Mouse (Mus musculus) frontal cortex, postnatal 25 days (tissue): ENCODE data around the gene Acox3.

ENCODE experiments used
- DNase-seq, 2 experiments: peaks; one replicate each; pipeline ENCODE4 v3.0.0; 2022; ENCODE audit warnings: low spot score in 2 of 2

Acox3 gene

DNA sequence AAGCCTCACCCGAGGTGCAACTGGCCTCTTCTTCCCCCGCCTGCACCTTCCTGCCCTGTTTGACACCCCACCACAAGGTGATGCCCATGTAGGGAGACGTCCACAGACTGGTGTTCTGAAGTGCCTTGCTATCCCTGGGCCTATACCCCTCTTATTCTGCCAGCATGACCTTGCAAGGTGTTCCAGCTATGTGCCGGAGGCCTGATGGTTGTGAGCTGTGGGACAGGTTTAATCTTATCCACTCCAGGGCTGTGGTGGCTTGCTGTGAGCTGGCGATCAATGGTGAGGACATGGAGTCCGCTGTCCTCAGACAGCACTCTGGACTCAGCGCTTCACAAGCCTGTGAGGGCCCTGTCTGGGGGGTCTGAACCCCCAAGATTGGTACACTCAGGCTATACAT, 27.5 kb downstream of the Acox3 start:
- DNase-seq = no peak

DNA sequence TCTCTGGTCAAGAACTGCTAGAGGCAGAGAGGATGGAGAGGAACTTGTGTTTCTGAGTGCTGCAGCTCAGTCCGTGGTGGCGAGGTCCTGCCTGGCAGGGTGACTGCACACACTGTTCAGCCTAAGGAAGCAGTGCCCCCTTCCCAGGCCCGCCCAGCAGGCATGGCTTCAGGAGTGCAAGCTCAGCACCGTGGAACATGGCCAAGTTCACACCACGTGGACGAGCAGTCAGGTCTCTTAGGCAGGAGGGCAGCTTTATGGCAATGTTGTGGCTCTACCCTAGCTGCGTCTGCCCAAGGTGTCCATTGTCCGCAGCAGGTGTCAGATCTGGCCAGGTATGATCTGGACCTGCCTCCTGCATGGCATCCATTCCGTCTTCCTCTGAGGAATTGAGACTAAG, 28.3 kb downstream of the Acox3 start:
- no peak for DNase-seq

DNA sequence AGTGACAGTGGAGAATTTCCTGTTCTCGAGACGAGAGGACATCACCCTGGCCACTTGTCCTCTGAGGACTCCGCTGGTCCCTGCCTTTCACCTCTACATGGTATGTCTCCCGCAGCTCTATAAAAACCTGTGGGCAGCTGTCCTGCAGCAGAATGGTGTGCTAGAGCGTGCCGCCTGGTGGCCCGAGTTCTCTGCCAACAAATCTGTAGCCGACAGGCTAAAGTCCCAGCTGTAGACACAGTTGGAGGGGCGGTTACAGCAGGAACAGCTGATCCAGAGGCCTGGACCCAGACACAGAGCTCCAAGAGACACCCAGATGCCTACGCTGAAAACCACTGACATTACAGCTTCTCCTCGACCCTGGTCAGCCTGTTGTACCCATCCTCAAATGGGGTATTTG, 29.1 kb downstream of the Acox3 start:
- DNase-seq = no peak

DNA sequence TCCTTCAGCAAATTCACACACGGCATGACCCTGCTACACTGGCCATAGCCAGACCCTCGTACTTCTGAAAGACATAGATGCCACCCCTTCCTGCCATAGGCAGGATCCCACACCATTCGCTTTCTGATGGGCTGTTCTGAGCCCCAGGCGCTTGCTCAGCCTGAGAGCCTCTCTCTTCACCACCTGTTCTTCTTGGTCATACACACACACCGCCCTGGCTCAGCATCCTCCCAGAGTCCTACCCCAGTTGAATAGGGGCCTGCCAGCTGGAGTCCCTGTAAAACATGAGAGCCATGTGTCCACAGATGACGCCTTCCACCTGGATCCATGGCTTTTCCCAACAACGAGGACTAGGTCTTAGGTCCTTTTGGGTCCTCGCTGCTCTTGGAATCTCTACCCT, 29.9 kb downstream of the Acox3 start:
- DNase-seq = no peak

DNA sequence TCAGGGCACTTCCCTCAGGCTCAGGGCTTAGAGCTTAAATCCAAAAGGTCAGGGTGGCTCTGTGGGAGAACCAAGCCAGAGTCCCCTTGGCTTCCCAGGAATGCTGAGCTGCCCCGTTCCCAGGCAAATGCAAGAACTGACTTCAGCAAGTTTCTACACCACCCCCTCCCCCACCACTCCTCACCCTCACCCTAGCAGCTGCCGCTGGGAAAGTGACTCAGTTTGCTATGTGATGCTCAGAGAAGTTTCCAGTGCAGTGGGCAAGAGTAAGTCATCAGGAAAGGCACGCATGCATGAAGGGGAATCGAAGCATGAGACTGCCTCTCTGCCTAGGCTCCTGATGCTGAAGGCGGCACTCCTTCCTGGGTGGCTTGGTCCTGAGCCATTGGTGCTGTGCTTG, 34.1 kb downstream of the Acox3 start:
- DNase-seq = no peak

DNA sequence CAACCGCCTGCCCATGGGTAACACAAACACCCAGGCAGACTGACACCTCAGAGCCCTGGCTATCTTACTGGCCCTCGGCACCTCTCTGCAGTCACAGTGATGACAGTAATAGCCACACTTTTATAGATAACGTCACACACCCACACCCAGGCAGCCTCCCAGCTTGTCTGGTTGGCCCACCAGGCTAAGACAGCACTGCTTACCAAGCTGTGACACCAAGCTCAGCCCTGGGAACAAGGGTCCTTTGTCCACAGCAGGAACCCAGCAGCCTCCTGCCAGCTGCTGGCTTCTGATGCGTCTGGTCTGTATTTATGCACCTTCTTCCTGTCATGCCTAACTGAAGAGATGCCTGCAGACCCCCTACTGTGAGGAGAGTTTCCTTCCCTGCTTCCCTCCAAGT, 38.3 kb downstream of the Acox3 start:
- no peak for DNase-seq

DNA sequence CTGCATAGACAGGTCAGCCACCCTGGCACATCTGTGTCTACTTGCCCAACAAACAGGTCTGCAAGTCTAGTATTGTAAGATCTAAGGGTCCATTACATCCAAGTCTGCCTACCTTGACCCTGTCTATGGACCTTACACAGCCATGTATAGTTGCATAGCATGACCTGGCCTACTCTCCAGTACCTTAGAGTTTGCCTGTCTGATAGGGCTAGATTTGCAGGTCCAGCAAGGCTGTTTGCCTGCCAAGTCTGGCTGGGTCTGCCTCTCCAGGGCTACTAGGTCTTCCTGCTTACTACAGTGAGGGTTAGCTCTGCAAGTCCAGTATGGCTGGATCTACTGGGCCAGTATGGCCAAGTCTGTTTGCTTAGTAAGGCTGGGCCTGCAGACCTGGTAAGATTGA, 41.0 kb downstream of the Acox3 start:
- DNase-seq = no peak

DNA sequence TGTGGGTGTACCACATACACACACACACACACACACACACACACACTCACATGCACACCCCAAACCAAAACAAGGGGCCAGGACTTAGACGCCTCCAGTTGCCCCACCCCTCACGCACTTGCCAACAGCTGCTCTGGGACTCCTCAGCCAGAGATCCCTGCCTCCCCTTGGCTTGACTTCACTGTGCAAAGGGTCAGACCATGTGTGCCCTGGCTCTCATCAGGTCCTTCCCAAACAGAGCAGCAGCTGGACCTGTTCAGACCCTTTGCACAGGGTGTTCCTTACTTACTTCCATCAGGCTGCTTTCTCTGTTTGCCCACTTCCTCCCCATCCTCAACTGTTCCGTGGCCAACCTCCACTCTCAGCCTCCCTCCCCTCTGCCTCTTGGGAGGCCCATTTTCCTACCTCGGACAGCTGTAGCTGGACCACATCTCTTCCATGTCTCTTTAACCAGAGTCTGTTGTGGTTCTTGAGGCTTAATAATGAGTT, 42.0 kb downstream of the Acox3 start:
- no peak for DNase-seq

DNA sequence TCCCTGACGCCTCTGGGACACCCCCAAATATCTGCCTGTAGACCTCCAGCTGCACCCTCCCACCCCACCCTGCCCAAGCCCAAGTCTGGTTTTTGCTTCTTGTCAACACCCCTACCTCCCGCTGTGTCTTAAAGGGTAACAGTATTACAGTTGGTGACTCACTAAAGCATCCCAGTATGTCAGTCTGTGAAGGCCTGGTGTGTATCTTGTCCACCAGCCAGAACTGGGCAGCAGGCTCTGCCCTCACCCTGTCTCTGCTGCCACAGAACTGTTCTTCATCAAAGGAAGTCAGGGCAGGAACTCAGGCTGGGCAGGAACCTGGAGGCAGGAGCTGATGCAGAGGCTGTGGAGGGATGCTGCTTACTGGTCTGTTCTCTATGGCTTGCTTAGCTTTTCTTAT, 43.6 kb downstream of the Acox3 start:
- DNase-seq = no peak

DNA sequence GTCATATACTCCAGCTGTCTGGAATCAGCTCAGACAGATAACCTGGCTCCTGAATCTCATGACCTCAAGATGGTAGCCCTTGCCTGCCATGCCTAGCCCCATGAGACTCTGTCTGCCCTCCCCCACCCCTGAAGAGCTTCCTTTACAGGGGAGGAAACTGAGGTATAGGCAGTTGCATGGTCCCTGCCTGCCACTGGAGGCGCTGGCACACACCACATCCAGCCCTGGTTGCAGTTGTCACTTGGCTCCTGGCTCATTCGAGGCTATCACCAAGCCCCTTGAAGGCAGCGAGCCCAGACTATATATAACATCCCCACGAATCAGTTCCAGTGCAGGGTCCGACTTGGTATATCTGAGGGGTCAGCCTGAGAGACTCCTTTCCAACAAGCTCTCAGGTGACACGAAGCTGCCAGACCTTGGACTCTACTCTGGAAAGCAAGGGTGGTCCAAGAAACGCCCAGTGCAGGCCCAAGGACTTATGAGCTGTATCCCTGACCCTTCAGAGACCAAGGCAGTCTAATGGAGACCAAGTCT, 44.5 kb downstream of the Acox3 start:
- DNase-seq = no peak

DNA sequence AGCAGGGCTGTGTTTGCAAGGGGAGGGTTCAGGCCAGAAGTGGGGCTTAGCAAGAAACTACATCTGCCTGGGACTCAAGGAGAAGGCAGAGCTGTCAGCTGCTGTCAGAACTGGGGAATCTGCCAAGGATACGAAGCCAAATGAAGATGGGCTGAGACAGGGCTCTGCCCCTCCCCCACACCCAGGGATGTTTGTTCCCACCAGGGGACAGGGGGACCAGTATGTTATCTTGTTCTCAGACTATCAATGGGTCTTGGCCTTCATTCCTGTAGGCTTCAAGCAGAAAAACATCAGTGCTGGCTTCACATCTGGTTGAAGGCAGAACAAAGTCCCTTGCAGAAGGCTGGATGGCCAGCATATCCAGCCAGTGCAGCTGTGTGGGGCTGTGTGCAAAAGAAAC, 45.8 kb downstream of the Acox3 start:
- peak in 1 of 2 experiments; percentile 35 for DNase-seq

DNA sequence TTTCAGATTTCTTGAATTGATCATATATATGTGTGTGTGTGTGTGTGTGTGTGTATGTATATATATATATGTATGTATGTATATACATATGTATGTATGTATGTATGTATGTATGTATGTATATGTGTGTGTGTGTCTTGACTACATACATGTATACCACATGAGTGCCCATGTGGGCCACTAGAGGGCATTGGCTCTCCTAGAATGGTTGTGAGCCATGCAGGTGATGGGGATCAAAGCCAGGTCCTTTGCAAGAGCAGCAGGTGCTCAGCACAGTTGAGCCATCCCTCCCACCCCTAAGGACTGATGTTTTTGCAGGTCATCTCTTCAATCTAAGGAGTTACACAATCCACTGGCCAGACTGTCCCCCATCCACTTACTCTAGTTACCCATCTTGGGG, 46.5 kb downstream of the Acox3 start:
- no peak for DNase-seq

DNA sequence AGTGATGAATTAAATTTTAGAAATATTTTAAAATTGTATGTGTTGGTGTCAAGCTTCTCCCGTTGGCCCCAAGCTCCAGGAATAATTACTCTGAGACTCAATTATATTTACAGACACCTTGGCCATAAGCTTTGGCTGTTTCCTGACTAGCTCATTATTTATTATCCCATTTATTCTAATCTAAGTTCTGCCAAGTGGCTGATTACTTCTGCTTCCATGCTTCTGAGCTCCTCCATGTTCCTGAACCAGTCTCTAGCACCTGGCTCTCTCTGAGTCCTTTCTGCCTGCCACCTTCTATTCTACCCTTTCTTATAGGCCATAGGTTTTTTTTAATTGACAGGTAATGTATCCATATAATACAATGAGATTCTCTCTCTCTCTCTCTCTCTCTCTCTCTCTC, 47.9 kb downstream of the Acox3 start:
- DNase-seq = no peak

DNA sequence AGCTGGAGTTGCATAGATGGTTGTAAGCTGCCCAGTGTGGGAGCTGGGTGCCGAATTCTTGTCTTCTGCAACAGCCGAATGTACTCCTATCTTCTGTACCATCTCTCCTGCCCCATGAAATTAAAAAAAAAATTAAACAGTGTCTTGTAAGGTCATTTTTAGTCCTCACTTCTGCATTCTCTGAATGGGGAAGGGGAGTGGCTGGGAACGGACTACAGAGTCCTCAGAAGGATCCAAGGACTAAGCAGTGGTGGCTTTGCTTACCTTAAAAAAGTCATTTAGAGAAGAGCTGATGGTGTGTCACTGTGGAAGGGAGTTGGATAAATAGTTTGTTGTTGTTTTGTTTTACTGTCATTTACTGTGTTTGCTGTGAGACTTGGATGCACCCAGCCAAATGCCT, 48.4 kb downstream of the Acox3 start:
- no peak for DNase-seq

DNA sequence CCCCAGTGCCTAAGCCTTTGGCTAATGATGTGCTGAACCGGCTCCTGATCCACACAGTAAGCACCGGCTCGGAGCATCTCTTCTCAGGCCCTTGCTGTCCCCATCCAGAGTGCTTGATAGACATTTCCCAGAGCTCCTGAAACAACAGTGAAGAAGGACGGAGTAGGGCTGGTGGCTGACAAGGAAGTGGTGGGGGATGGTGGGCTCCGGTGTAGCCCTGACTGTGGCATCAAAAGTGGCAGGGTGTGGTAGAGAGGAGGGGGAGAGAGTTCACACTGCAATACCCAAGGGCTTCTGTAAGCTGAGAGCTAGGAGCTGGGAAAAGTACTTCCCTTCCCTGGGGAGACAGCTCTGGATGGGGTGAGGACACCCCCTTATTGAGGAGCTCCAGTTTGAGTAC, 48.9 kb downstream of the Acox3 start:
- no peak for DNase-seq

DNA sequence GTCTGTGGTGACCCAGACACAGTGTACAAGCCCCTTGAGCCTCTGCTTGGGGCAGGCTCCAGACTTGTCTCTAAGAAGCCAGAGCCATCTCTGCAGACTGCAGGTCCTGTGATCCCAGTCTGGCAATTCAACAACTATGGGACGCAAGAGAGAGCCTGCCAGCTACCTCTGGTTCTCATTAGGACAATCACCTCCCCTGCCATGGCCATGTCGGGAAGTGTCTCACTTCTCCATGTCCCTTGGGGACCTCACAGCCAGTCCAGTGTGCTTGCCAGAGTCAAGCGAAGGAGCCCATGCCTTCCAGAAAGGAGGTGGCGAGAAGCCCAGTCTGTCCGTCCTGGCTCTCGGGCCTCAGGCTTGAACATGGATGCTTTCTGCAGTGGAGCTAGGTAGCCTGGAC, 50.0 kb downstream of the Acox3 start:
- no peak for DNase-seq

DNA sequence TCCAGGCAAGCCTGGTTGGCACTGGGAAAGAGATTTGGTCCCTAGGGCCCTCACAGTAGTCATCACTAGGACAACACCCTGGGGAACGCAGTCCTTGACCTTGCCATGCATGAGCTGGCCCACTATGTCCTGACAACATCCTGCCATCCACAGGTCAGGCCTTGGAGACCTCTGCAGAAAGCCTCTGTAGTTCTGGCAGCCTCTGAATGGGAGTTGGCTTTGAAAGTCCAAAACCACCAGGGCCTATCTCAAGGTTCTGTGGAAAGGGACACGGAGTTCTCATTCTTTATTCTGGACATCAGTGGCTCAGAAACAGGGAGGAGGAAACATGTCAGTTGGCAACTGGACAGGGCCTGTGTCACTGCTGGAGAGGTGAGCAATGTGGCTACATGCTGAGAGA, 53.2 kb downstream of the Acox3 start:
- DNase-seq = no peak

DNA sequence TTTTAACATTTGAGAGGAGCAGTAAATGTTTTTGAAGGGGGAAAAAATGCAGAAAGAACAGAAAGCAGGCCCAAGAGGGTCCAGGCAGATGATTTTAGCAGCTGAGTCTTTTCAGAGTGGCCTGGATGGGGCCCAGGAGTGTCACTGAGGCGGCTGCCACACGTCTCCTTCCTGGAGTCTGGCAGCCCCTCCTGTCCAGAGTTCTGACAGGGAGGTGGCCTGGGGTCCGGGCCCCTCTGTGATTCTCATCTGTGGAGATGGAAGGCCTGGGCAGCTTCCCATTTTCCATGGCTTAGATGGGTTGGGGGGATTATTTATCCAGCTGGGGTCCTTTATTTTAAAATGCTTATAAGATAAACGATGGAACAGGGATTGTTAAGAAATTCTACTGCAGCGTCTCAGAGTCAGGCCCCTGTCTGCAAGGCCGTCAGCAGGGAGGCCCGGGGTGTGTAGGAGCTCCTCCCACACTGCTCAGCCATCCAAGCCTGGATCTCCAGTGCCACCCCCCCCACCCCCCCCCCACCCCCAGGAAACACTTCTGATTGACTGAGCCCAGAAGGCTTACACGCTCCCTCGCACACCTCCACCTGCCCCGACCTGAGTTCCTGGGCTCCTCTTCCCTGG, 59.2 kb downstream of the Acox3 start:
- no peak for DNase-seq

DNA sequence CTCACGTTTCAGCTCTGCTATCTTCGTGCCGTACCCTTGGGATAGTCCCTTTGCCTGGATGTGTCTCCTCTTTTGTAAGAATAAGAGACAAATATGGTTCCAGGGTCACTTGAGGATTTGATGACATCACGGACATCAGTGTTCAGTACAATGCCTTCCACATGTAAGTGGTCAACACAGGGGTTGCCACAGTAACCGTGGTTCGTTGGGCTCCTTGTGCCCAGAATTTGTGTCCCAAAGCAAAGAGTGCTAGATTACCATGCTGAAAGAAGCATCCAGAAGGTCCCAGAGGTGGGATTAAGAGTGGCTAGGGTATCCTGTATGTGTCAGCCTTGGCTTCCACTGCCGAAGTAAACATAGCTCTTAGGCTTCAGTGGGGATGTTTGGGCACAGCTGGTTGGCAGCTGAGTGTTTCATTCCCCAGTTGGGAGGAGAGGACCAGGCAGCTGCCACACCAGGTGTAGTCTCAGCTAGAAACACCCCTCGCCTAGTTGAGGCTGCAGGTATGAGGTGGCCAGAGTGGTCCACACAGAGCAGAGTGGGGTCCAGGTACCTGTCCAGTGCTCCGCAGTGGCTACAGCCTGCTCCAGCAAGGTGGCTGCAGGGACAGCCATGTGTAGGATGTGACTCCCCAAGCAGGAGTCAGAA, 60.7 kb downstream of the Acox3 start:
- DNase-seq = no peak

DNA sequence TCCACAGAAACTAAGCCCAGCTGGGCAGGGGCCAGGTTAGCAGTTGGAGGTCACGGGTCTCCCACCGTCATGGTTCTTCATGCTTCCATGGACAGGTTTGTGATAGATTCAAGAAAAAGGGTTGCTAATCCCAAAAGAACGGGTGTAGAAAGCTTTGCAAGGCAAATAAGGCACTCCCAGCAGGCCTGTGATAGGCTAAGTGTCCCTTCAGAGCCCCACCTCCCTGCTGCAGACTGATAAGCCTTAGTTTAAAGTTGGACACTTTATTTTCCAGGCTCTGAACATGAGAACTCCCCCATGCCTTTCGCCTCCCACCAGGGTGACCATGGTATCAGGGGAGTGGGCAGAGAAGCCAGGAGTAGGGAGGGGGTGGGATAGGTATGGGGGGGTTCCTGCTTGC, 61.2 kb downstream of the Acox3 start:
- DNase-seq = no peak

DNA sequence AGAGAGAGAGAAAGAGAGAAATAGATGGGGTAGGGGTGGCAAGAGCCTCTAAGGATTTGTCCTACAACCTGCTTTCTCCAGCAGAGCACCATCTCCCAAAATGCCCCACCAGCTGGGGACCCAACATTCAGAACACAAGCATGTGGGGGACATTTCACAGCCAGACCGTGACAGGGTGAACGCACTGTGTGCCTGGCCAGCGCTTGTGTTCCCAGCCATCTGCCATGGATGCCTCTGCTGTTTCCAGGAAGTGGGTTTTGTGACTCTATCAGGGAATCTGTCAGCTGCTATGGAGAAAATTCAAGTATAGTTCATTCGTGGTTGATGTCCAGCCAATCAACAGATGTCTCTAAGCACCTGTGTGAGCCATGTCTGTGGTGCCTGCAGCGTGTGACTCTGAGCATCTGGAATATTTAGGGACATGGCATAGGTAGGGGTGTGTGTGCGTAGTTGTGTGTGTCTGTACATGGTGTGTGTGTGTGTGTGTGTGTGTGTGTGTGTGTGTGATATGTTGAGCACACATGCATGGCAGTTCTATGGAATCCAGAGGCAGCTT, 63.2 kb downstream of the Acox3 start:
- no peak for DNase-seq

DNA sequence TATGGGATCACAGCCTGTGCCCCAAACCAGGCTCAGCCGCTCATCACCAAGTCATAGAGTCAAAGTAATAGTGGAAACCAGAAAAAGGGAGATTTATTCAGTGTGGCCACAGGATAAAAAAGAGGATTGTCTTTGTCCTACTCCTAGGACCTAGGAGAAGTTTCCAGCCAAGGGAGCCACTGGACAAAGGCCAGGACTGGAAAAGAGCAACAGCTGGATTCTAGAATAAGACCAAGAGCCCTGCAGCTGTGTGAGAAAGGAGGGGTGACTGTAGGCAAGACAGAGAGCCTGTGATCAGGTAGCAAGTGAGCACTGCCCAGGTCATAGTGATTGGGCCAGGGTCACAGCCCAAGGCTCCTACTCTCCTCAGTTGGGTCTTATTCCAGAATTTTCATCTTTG, 64.1 kb downstream of the Acox3 start:
- DNase-seq = no peak

DNA sequence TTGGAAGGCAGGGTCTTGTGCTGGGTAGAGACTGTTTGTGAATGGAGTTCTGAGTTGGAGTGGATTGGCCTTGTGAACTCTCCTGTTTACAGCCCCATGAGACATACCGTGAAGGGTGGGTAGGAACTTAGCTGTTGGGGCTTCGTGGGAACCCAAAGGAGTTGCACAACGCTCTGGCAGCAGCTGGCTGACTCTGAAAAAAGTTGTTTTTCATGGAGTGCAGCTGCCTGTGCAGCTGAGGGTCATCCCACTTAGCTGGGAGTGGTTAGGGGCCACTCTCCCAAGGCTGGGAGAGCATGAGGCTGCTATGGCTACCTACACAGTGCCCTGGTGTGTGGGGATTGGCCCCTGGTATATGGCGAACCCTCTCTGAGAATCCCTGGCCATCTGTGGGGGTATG, 64.7 kb downstream of the Acox3 start:
- DNase-seq = no peak
